Mouse (Mus musculus) c-Kit-negative CD71-positive TER-119-positive erythroid progenitor cells, embryonic 14.5 days (primary cell): ENCODE data around the gene Gm5108.

Source experiments
- DNase-seq: peaks from one replicate; pipeline ENCODE4 v3.0.0-alpha.2; 2013; ENCODE audit warnings: low read depth, low spot score

The Gm5108 gene

DNA sequence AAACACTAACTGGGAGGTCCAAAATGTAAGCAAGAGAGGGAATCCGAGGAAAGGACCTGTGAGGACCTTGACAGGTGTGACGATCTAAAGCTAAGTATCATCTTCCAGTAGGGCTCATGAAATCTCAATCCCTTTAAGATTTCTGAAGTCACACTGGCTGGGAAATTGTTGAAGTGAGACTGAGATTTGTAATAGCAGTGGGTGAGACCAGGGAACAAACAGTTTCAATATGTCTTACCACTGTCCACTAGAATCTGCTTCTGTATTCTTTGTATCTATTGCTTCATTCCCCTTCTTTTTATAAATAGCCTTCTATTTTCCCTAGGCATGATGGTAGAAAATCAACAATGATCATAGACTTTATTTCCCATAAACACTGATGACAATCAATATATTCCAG, 79.4 kb downstream of the Gm5108 start:
- no peak for DNase-seq
